Mouse (Mus musculus) forebrain, embryonic 12.5 days (tissue): ENCODE measurements around the gene Sh3bp4. TPM values are rescaled to one million over a fixed set of nuclear protein-coding genes. Genes with fewer than 3 reads are reported as not detected.
A peak's percentile ranks its signal among the peaks of the same experiment; 100 is the strongest.

Experiments used
- ATAC-seq: fragments of 200-750 bp; cut with Nextera tagmentation; 2 replicates; pipeline ENCODE4 v1.8.0; 2017; ENCODE audit warnings: moderate TSS enrichment; ENCODE audit not compliant: low FRiP score
- H3K27ac ChIP-seq: fragments of 300-500 bp; sonication (generic); 2 replicates; pipeline ENCODE4 v1.5.1; 2016; ENCODE audit warnings: mild to moderate bottlenecking
- H3K27me3 ChIP-seq: fragments of 300-500 bp; sonication (generic); 2 replicates; pipeline ENCODE4 v1.6.1; 2016; ENCODE audit warnings: mild to moderate bottlenecking
- H3K36me3 ChIP-seq: fragments of 300-500 bp; sonication (generic); replicated peaks from 2 replicates; pipeline ENCODE4 v1.6.1; 2016; ENCODE audit warnings: mild to moderate bottlenecking
- H3K4me1 ChIP-seq: fragments of 300-500 bp; sonication (generic); 2 replicates; pipeline ENCODE4 v1.6.1; 2016
- H3K4me2 ChIP-seq: fragments of 300-500 bp; sonication (generic); 2 replicates; pipeline ENCODE4 v1.6.1; 2016; ENCODE audit warnings: mild to moderate bottlenecking, moderate library complexity
- H3K4me3 ChIP-seq: fragments of 300-500 bp; sonication (generic); replicated peaks from 2 replicates; pipeline ENCODE4 v1.5.1; 2016; ENCODE audit warnings: mild to moderate bottlenecking
- H3K9ac ChIP-seq: fragments of 300-500 bp; sonication (generic); 2 replicates; pipeline ENCODE4 v1.6.1; 2016; ENCODE audit warnings: mild to moderate bottlenecking
- H3K9me3 ChIP-seq: fragments of 300-500 bp; sonication (generic); 2 replicates; pipeline ENCODE4 v1.6.1; 2016
- WGBS: fragments of 180-500 bp; shearing (Covaris S2); methylation state at CpG from one replicate; pipeline ENCODE4 v1.1.7; 2016; 5-methylcytosine and 5-hydroxymethylcytosine counted together
- polyA plus RNA-seq: library from polyadenylated mRNA; unstranded; fragments of >200 nt; fragmentation: Nextera tagmentation; extraction: Ambion mirVana; gene quantifications from 2 replicates; pipeline ENCODE4 v1.2.1, GENCODE M21; 2016

The Sh3bp4 gene
- polyA plus RNA-seq, 1 experiment from 2014 or later: 27.1 TPM

DNA sequence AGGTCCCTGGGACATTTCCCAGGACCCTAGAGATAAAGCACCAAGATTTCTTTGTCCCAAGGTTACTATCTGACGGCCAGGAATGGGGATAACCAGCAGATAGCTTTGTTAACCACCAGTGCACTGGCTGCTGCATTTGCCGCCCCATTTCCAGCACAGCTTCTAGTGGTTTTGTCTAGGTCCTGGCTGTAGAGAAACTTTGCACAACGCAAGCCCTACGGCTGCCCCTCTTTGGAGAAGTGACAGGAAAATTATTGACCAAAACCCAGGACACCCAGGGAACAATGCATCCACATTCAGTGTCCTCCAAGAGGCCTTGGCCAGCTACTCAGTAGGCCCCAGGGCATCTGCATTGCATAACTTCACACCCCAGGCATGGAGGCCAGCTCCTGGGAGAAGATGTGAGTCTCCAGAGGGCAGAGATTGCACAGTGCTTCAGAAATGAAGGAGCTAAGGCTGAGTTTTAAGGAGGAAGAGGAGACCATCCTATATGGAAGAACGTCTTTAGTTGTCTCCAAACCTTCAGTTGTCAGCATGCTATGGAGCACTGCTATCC lies 3.2 kb downstream of the Sh3bp4 start:
- H3K9me3 ChIP-seq: no peaks in the 10 kb centered on the region
- no peaks in the 10 kb centered on the region for H3K36me3 ChIP-seq
- H3K27me3 ChIP-seq: no peaks in the 10 kb centered on the region; the same call in 1 of the 2 replicates
- WGBS: 68% methylated on average over 5 of the region's 5 CpGs
- H3K9ac ChIP-seq: 0 out of 2 replicates have a peak overlapping the region, but pooled peaks have one; percentile 91
- peaks cover 57% of the 10 kb centered on the region for H3K4me1 ChIP-seq
- no peak for ATAC-seq
- H3K4me2 ChIP-seq: peak overlapping the region; percentile 72
- peak overlapping the region; percentile 85 for H3K4me3 ChIP-seq
- peak overlapping the region; percentile 84 for H3K27ac ChIP-seq

DNA sequence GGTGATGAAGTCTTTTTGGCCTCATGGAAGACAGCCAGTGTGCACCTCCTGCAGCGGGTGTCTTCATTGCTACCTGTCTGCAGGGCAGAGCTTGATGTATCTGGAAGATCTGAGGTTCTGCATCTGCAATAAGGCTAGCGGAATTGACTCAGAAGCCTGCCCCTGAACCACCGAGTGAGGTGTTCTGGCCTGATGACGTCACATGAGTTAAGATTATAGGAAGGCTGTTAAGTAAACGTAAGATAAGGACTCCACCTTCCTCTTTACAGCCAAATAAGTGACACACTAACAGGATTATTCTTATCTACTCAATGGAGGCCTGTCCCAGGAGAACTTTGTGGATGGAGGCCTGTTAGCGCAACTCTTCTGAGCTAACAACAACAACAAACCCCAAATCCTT lies 4.5 kb downstream of the Sh3bp4 start:
- no peak overlapping the region for H3K4me2 ChIP-seq
- ATAC-seq: no peak
- WGBS: 77% methylated on average over 6 of the region's 6 CpGs
- no peaks in the 10 kb centered on the region for H3K36me3 ChIP-seq
- no peak overlapping the region for H3K27ac ChIP-seq
- no peak overlapping the region for H3K4me3 ChIP-seq
- H3K27me3 ChIP-seq: no peaks in the 10 kb centered on the region; the same call in 1 of the 2 replicates
- peaks cover 60% of the 10 kb centered on the region for H3K4me1 ChIP-seq
- H3K9ac ChIP-seq: no peak overlapping the region
- H3K9me3 ChIP-seq: no peaks in the 10 kb centered on the region

DNA sequence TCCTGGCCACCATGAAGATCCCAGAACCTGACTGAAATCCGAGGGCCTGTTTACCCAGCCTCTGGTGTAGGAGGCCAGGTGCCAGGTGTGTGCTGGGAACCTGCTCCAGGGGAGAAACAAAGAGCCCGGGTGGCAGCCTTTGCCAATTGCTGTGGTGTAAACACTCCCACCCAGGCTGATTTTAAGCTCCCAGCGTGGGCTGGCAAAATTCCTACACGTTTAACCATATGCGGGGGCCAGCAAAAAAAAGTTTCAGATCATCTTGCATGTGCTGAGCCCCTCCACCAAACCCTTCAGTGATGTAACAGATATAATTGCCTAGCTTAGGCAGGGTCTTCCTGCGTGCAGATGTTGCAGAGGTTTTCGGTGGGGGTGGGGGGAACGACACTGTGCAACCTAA lies 4.9 kb downstream of the Sh3bp4 start:
- no peaks in the 10 kb centered on the region for H3K36me3 ChIP-seq
- 64% methylated on average over 8 of the region's 8 CpGs for WGBS
- H3K9me3 ChIP-seq: no peaks in the 10 kb centered on the region
- H3K27ac ChIP-seq: no peak overlapping the region
- peaks cover 60% of the 10 kb centered on the region for H3K4me1 ChIP-seq
- no peak for ATAC-seq
- H3K27me3 ChIP-seq: no peaks in the 10 kb centered on the region; the same call in 1 of the 2 replicates
- no peak overlapping the region for H3K9ac ChIP-seq
- H3K4me2 ChIP-seq: no peak overlapping the region
- no peak overlapping the region for H3K4me3 ChIP-seq

DNA sequence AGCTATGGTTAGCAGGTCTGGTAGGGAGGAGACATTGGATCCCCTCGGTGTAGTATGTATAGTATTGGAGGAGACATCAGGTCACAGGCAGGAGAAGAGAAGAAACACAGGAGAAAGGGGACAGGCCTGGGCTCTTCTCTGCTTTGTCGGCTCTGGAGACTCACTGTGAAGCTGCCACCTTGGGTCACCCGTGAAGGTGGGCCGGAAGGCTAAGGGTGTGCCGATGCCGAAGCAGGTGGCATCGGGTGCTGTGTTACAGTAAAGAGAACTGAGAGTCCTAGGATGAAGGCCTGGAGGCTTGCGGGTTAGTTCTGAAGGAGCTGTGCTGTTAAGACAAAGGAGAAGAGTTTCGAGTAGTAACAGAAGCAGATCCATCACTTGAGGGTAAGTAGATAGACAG lies 6.6 kb downstream of the Sh3bp4 start:
- no peaks in the 10 kb centered on the region; the same call in 1 of the 2 replicates for H3K27me3 ChIP-seq
- H3K36me3 ChIP-seq: no peaks in the 10 kb centered on the region
- H3K4me2 ChIP-seq: no peak overlapping the region
- no peaks in the 10 kb centered on the region for H3K9me3 ChIP-seq
- H3K4me1 ChIP-seq: peaks cover 65% of the 10 kb centered on the region
- no peak overlapping the region for H3K4me3 ChIP-seq
- WGBS: 88% methylated on average over 9 of the region's 9 CpGs
- no peak overlapping the region for H3K27ac ChIP-seq
- no peak overlapping the region for H3K9ac ChIP-seq
- ATAC-seq: no peak

DNA sequence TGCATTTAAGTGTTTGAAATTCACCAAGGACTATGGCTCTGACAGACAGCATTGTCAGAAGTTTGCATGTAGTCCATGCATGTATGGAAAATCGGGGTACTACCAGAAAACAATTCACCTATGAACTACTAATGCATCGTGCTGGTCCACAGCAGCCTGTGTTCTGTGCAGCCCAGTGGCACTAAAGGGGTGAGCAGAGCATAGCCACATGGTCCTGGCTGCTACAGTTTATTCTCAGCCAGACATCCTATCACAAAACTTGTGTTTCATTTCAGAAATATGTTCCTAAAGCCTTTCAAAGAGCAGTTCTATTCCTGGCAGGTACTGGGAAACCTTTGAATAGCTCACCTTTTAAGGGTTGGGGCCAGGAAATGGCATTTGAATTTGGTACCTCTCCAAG lies 8.0 kb downstream of the Sh3bp4 start:
- peaks cover 65% of the 10 kb centered on the region for H3K4me1 ChIP-seq
- no peak overlapping the region for H3K4me2 ChIP-seq
- H3K36me3 ChIP-seq: no peaks in the 10 kb centered on the region
- no peak for ATAC-seq
- H3K4me3 ChIP-seq: no peak overlapping the region
- H3K9ac ChIP-seq: no peak overlapping the region
- no peaks in the 10 kb centered on the region for H3K9me3 ChIP-seq
- no peaks in the 10 kb centered on the region; the same call in 1 of the 2 replicates for H3K27me3 ChIP-seq
- H3K27ac ChIP-seq: no peak overlapping the region
- 72% methylated on average over 2 of the region's 2 CpGs for WGBS

DNA sequence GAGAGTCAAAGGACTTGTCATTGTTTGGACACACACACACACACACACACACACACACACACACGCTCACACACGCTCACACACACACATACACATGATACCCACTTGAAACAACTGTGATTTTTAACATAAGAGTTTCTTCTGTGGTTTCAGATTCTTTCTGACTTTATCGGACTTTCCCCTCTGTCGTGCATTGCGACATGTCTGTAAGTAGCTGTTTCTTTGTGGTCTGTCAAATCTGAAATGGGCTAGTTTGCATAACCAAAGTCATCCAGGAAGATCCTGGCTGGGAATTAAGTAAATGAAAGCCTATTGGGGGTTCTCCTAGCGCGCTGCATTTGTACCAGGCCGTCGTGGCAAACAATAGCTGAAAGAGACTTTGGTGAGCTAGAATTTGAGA lies 8.5 kb downstream of the Sh3bp4 start:
- Histone ChIP-seq H3K9ac (no peak overlapping the region), H3K27me3 (no peaks in the 10 kb centered on the region; the same call in 1 of the 2 replicates), H3K9me3 (no peaks in the 10 kb centered on the region), H3K4me3 (no peak overlapping the region), H3K4me1 (peaks cover 62% of the 10 kb centered on the region), H3K27ac (no peak overlapping the region), H3K4me2 (no peak overlapping the region), H3K36me3 (0 out of 2 replicates have a peak, but pooled peaks cover 2% of the 10 kb centered on the region)
- ATAC-seq: no peak
- 18% methylated on average over 9 of the region's 9 CpGs for WGBS

DNA sequence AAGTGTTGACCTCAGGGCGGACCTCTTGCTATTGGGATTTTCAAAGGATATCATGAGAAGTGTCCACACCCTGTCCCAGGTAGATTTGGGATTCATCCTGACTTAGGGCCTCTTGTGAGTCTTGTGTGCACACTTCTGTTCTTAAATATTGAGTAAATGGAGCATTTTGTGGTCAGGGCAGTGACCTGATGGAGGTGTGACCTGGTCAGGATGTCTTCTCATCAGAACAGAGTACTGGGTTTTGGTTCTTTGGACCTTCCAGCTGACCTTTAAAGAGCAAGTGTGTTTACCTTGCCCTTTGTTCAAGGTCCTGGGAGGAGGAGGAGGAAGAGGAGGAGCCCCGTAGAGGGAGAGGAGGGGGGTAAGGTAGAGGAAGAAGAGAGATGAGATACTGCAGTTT lies 9.0 kb downstream of the Sh3bp4 start:
- no peak overlapping the region for H3K9ac ChIP-seq
- no peak overlapping the region for H3K27ac ChIP-seq
- 0 out of 2 replicates have a peak, but pooled peaks cover 4% of the 10 kb centered on the region for H3K36me3 ChIP-seq
- H3K4me3 ChIP-seq: no peak overlapping the region
- H3K4me2 ChIP-seq: no peak overlapping the region
- no peak for ATAC-seq
- peaks cover 62% of the 10 kb centered on the region for H3K4me1 ChIP-seq
- H3K27me3 ChIP-seq: no peaks in the 10 kb centered on the region; the same call in 1 of the 2 replicates
- 41% methylated on average over 2 of the region's 2 CpGs for WGBS
- H3K9me3 ChIP-seq: no peaks in the 10 kb centered on the region

DNA sequence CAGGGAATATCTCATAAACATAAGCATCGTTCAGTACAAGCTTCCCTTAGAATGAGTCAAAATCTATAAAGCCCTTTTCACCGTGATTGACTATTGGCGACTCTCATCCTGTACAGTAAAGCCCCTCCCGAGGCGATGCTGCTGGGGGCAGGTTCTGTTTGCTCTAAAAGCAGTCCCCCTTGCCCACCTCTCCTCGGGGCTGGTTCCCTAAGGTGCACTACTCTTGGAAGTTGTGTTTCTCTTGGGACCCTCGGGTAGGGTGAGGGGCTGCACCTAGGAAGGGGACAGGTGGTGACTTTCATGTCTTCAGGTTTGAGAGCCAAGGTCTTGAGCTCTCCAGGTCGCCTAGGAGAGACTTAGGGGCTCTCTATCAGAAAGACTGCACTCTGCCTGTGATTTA lies 10.2 kb downstream of the Sh3bp4 start:
- Histone ChIP-seq H3K27me3 (no peaks in the 10 kb centered on the region; the same call in 1 of the 2 replicates), H3K36me3 (0 out of 2 replicates have a peak, but pooled peaks cover 4% of the 10 kb centered on the region), H3K27ac (no peak overlapping the region), H3K4me1 (peaks cover 54% of the 10 kb centered on the region), H3K4me3 (no peak overlapping the region), H3K9me3 (no peaks in the 10 kb centered on the region), H3K9ac (no peak overlapping the region), H3K4me2 (no peak overlapping the region)
- 85% methylated on average over 8 of the region's 8 CpGs for WGBS
- ATAC-seq: no peak

DNA sequence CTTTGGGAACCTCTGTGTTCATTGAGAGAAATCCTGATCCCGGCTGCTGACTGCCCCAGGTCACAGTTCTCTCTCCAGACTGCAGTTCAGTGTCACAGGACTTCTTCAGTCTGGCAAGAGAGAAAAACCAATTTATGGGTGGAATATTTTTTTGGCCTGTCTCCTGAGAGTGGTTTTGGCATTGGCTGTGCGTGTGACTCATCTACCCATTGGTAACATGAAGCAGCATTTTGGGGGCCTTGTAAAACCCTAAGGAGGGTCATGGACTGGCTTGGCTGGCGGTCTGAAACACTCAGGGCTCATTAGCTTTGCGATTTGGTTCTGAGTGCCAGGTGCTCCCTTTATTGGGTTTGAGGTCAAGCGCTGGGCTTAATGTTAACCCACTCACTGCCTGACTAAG lies 10.6 kb downstream of the Sh3bp4 start:
- Histone ChIP-seq H3K27me3 (no peaks in the 10 kb centered on the region; the same call in 1 of the 2 replicates), H3K9me3 (no peaks in the 10 kb centered on the region), H3K27ac (no peak overlapping the region), H3K4me1 (peaks cover 55% of the 10 kb centered on the region), H3K4me3 (no peak overlapping the region), H3K36me3 (0 out of 2 replicates have a peak, but pooled peaks cover 4% of the 10 kb centered on the region), H3K9ac (no peak overlapping the region), H3K4me2 (no peak overlapping the region)
- 61% methylated on average over 5 of the region's 5 CpGs for WGBS
- ATAC-seq: no peak

DNA sequence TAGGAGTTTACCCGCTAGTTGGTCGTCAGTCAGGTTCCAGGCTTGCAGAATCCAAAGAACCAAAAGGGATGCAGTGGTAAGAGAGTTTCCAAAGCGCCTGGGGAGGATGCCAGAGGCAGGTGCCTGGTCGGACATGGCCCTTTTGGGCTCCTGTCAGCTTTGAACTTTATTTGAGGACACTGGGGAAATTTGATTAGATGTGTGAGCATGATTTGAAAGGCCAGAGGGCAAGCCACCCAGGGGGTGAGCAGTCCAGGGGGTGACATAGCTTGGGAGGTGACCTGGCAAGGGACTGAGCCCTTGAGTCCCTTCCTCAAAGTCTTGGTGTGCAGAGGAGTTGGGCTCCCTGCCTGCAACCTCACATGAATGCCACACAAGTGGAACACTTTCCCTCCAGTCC lies 11.2 kb downstream of the Sh3bp4 start:
- no peak for ATAC-seq
- WGBS: 84% methylated on average over 4 of the region's 4 CpGs
- Histone ChIP-seq H3K4me2 (no peak overlapping the region), H3K4me3 (no peak overlapping the region), H3K27ac (no peak overlapping the region), H3K27me3 (no peaks in the 10 kb centered on the region; the same call in 1 of the 2 replicates), H3K4me1 (peaks cover 61% of the 10 kb centered on the region), H3K36me3 (0 out of 2 replicates have a peak, but pooled peaks cover 4% of the 10 kb centered on the region), H3K9me3 (no peaks in the 10 kb centered on the region), H3K9ac (no peak overlapping the region)

DNA sequence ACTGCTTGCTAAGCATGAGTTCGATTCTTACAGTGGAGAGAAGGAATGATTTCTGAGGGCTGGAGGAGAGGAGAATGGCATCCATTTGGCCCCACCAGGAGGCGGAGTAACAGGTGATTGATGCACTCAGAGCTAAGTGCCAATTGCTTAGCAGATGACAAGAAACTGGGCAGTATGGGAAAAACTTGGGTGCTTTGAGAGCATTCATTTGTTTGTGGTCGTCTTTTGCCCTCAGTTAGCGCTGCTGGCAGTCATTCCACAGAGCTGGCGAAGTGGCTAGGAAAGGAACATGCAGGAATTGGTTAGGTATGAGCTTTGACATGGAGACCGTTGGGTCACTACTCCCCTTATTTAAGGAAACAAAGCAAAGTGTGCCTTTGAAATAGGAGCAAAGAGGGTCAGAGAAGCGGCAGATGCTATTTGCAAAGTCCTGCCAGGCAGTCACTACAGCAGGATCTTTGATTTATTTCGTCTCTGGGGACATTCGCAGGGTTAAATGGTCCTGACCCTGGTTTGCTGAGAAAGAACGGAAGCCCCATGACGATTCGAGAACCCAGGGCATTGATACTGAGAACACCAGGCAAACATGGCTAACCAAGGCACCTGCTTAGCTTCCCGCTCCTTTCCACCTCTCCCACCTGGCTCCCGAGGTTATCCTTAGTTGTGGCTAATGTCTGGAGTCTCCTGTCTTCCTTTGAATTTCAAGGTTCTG lies 12.1 kb downstream of the Sh3bp4 start:
- Histone ChIP-seq H3K9me3 (no peaks in the 10 kb centered on the region), H3K36me3 (0 out of 2 replicates have a peak, but pooled peaks cover 4% of the 10 kb centered on the region), H3K4me3 (no peak overlapping the region), H3K9ac (no peak overlapping the region), H3K4me2 (no peak overlapping the region), H3K27ac (no peak overlapping the region), H3K27me3 (no peaks in the 10 kb centered on the region; the same call in 1 of the 2 replicates), H3K4me1 (peaks cover 64% of the 10 kb centered on the region)
- ATAC-seq: no peak
- WGBS: 59% methylated on average over 14 of the region's 14 CpGs

DNA sequence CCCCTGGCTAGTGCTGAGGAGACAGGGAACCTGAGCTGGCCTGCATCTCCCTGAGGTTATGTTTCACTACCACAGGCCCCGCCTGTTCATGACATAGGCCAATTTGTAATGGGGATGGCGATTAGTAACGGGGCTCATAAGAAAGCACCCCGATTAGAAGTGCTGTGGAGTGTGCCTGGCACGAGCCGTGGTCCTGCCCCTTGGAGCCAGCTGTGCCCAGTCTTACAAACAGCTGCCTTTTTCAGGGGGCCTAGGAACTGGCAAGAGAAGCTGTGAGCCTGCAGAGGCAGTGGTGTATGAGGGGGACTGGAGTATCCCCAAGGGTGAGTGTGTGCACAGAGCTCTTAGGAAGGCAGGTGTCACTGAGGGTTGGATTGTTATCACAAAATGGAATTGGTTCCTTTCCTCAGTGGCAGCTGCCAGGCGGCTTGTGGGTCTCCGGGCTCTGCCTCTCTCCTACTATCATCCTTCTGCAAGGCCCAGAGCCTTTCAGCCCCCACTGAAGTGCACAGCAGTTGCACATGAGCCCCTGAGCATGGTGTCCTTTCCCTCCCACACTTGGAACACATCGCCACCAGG lies 16.4 kb downstream of the Sh3bp4 start:
- Histone ChIP-seq H3K27ac (no peak overlapping the region), H3K4me1 (peaks cover 49% of the 10 kb centered on the region), H3K9ac (no peak overlapping the region), H3K9me3 (no peaks in the 10 kb centered on the region), H3K4me2 (no peak overlapping the region), H3K36me3 (0 out of 2 replicates have a peak, but pooled peaks cover 4% of the 10 kb centered on the region), H3K27me3 (no peaks in the 10 kb centered on the region), H3K4me3 (no peak overlapping the region)
- WGBS: 85% methylated on average over 9 of the region's 9 CpGs
- no peak for ATAC-seq
